Mouse (Mus musculus) kidney, postnatal 14 days (tissue): ENCODE results near the gene Eme2.
A peak's percentile ranks its signal among the peaks of the same experiment; 100 is the strongest.
"Not testable (repeated sequence)": the region's sequence is repeated elsewhere in the genome, so short reads cannot be mapped to it uniquely, and the experiment has no call there.

Source experiments
- DNase-seq: peaks from one replicate; pipeline ENCODE4 v3.0.0; 2022; ENCODE audit warnings: mixed read lengths

Gene Eme2

DNA sequence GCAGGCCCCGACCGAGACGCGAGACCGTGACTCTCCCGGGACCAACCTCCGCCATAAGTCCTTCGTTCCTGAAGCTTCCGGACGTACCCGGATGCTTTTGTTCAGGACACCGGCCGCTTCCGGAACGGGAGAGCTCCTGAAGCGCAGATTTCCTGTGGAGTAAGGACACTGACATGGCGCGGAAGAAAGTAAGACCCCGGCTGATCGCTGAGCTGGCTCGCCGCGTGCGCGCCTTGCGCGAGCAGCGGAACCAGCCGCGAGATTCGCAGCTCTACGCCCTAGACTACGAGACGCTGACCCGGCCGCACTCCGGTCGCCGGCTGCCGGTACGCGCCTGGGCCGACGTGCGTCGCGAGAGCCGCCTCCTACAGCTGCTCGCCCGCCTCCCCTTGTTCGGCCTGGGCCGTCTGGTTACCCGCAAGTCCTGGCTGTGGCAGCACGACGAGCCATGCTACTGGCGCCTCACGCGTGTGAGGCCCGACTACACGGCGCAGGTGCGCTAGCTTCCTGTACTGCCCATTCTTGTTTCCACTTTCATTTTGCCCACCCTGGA, at the start of gene Eme2, which contains the start of gene Mrps34:
TSS of gene Eme2 (minus strand) at position 93 of the 553 bp plus-strand sequence.
TSS of gene Mrps34 (plus strand) at position 122 of the 553 bp plus-strand sequence.
- peak; percentile 89 for DNase-seq

DNA sequence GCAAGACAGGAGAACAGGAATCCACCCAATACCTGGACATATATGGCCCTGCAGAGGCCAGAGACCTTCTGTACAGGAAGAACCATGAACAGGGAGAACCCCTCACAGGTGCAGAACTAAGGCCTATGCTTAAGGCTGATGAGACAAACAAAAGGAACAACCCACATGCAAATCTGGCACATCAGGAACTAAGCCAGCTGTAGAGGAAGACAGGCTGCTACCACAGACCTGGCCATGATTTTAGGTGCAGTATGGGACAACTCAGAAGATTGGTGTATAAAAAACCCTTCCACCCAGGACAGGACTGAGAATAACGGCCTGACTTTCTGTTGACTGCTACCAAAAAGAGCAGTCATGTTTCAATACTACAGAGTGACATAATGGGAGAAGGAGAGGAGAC, 48.7 kb upstream of the Eme2 start:
- not testable (repeated sequence) for DNase-seq

DNA sequence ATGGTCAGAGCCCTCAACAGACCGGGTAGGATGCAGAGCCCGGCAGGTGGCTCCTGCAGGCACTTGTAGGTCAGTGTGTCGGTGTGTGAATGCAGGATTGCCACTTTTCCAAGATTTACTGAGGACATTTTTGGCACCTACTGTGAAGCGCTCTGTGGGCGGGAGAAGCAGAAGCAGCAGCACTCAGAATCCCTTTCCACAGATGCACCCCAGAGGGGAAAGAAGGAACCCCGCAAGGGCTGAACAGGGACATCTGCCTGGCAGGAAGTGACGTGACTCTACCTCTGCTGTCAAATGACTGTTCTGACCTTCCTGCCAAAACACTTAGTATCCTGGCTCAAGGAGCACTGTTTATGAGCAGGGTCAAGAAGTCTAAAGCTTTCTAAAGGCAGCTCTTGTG, 48.1 kb upstream of the Eme2 start:
- DNase-seq = no peak

DNA sequence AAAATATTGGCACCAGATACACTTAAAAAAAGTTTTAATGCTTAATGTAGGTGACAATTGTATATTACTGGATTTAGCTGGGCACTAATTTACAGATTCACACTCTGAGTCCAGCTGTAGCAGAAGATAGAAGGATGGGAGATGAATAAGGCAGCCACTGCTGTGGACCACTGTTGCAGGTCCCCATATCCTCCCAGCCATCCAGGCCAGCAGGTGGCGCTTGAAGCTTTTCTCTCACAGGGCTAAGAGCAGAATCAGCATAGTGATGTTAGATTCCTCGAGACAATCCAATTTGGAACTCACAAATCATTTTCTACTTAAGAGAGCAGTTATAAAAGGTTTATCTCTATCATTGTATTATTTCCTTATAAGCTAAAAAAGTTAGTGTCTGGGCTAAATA, 47.6 kb upstream of the Eme2 start:
- peak; percentile 73 for DNase-seq

DNA sequence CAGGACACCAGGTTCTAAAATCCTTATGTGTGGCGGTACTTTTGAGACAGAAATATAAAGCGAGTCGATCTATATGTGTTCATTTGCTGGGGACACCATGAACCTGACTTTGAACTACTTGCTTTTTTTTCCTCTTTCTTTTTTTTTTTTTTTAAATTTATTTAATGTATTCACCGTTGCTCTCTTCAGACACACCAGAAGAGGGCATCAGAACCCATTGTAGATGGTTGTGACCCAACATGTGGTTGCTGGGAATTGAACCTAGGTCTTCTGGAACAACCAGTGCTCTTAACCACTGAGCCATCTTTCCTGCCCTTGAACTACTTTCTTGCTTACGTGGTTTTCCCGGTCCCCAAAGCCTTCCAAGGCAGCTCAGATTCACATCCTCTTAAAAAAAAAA, 42.4 kb upstream of the Eme2 start:
- no peak for DNase-seq

DNA sequence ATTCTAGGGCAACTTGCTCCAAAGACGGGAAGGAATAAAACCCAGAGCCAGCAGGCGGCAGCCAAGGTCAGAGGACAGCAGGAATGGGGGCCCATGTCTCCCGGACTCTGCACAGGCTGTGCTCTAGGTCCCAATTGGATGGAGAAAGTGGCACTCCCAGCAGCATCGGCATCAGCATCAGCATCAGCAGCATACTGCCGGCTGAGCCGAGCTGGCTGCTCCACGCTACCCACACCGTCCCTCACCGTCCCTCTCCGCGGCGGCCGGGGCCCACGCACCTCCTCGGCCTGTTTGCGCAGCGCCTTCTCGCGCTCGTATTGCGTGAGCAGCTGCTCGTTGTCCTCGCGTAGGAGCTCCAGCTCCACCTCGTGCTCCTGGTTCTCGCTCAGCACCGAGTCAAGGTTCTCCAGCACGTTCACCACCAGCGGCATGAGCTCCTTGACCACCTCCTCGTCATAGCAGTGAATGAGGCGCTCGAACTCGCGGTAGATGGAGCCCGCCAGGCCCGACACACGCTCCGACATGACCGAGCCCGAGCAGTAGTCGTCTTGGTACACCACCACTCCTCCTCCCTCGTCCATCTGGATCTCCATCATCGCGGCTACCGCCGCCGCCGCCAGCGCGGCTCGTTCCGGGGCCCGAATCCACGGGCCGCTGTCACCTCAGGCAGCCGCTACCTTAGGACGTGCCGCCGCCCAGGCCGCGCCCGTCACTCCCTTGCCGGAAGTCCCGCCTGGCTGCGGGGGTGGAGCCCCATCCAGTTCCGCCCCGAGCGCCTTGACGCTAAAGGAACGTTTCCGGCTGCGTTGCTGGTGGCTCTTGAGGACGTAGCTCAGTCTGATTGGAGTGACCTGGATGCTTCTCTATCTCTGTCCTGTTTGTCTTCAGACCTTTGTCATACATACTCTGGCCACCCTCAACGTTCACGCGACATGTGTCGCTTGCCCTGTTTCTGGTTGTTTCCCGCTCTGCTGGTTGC, 41.7 kb upstream of the Eme2 start, which contains the start of gene Mapk8ip3:
TSS of gene Mapk8ip3 (minus strand) at position 719 of the 979 bp plus-strand sequence.
- DNase-seq = peak; percentile 96

DNA sequence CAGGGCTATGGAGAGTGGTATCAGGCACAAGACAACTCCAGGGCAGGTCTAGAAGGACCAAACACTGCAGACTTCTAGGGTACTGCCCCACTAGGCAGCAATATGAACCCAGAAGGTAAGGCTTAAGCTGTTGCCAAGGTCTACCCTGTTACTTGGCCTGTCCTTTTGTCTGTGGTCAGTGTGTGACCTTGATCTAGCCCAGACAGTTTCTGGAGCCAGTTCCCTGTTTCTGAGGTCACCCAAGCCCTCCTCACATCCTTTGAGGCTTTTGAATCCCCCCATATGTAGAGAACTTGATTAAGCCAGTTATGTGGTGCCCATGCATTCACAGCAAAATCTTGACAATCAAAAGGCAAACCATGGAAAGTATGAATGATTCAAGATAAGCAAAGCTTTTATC, 40.8 kb upstream of the Eme2 start:
- DNase-seq = no peak

DNA sequence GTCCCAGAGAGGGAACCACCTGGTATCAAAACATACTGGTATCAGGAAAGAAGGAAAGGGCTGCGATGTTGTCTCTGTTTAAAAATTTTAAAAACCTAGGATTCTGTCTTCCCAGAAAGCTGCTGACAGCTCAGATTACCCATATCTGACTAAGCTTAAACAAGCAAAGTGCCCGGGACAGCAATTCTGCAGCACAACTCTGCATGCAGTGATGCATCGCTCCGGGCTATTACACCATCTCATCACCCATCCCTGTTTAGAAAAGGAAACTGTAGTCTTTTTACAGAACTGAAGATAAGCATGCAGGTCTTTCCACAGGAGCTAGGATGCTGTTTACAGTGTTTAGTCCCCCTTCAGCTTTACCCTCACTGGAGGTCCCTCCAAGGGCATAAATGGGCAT, 40.0 kb upstream of the Eme2 start:
- no peak for DNase-seq

DNA sequence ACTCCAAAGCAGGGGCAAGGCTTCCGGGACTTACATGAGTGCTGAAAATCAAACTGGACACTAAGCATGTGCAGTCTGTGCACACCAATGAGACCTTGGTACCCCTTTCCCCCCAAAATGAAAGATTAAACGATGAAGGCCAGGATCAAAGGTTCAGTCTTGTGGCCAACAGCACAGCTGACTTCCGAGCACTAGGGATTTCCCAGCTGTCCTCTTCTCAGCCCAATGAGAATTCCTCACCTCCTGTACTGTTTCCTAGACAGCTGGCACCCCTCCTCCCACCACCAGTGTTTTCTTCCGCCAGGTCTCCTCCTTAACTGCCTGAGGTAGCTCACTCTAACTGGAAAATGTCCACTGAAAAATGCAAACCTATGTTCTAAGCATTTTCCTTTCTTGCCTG, 38.3 kb upstream of the Eme2 start:
- no peak for DNase-seq

DNA sequence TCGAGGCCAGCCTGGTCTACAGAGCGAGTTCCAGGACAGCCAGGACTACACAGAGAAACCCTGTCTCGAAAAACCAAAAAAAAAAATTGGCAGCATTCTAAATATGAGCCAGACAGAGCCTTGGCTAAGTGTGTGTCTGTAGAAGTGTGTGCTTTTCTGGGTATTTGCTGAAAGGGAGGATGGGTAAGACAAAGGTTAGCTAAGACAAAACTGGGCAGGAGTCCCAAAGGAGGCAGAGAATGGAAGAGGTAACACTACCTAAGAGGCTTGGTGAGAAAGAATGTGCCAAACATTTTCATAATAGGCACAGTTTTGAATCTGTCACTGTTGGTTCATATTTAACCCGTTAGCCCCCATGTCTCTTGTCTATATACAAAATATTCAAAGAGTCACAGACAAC, 37.5 kb upstream of the Eme2 start:
- no peak for DNase-seq

DNA sequence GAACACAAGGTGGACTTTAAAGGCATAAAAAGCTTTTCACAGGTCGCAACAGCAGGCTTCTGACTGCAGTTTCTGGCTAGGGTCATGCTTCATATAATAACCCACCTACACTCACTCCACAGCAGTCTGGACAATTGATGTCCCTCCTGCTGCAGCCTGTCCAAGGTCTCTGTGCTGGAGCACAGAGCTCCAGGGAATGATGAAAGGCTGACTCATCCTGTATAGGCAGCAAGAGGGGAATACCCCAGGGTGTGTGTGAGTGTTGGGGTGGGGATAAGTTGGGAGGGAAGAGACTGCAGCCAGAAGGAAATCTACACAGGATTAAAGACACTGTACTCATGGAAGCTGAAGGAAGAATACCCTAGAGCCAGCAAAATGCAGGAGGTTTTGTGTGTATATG, 34.6 kb upstream of the Eme2 start:
- no peak for DNase-seq

DNA sequence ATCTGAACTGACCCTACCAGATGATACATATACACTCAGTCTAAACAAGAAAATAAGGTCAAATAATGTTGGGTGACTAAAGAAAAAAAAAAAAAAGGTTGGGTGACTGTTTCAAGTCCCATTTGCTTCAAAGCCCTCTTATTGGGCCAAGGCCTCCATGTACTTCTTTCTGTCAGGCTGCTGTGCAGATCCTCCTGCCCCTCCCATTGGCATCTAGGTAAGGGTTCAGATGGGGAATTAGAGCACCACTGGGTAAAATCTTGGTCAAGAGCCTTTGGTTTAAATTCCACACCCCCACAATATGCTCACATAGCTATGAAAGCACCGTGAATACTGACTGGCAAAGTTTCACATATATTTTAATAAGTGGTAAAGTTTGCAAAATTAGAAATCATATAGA, 28.4 kb upstream of the Eme2 start:
- DNase-seq = no peak

DNA sequence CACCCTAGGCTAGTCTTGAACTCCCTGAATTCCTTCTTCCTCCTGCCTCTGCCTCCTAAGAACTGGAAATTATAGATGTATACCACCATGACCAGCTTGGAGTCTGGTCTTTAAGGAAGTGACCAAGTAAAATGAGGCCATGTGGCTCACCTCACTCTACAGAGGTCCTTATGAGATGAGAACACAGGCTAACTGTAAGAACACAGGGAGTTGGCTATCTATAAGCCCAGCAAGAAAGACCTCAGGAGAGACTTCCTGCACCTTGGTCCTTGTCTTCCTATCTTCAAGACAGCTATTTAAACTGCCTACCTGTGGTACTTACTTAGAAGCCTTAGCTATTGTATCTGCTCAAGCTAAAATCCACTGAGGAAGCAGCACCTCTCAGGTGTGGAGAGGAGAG, 19.1 kb upstream of the Eme2 start:
- no peak for DNase-seq

DNA sequence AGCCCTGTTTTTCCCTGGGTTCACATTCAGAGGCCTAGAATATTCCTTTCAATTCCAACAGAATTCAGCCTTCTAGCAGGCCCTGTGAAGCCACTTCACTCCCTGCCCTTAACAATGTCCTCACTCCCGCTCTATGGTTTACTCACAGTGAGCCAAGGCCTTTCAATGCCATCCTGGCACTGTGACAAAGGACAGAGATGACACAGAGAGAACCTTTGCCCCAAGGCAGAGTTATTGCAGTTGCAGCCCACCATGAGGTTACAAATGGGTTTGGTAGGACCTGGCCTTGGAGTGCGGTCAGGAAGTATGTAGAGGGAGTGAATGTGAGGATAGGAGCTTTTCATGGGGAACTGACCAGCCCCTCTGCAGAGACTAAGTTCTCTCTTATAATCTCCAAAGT, 12.7 kb upstream of the Eme2 start:
- no peak for DNase-seq

DNA sequence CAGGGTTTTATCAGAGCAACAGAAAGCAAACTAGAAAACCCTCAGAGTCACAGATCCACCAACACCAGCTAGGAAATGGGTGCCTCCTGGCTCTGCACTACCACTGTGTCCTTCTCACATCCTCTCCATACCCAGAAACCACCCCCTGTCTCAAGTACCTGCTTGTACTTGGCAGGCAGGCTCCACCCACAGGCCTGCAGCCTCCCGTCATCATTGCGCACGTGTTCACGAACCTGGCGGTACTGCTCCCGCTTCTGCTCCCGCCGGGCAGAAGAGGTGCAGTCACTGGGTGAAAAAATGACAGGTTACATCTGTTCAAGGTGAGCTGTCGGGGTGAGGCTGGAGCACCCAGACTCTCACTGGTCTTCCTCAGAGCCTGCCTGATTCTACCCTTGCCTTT, 8.9 kb upstream of the Eme2 start:
- no peak for DNase-seq

DNA sequence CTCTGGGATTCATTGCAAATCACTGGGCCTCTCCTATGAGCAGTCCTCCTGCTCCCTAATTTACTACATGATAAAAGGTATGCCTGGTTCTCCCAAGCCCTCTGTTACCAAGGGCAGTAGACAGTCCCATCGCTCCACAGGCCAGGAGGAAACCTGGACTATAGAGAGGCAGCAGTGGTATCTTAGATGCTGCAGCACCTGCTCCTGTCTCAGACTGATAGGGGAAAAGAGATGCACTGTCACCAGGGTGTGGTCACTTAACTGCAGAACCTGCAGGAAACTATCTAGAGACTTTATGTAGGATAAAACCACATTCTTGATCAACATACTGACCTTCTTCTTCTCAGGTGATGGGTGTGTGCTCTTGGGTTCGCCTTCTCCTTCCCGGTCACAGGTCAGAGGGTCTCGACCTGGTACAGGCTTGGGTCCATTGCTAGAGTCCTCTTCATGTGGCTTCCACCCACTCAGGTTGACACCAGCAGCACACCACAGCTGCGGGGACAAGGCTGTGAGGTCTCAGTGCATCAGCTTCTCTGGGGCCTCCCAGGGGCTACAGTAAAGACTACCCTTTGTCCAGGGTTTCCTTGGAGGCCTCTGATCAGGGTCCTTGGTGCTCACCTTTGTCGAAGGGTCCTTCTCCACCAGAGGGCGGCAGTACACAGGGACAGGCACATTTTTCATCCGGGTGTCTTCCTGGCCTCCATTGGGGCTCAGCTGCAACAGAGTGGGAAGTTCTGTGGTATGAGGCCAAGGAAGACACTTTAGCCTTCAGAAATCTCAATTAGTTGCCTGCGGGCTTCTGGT, 8.0 kb upstream of the Eme2 start:
- no peak for DNase-seq

DNA sequence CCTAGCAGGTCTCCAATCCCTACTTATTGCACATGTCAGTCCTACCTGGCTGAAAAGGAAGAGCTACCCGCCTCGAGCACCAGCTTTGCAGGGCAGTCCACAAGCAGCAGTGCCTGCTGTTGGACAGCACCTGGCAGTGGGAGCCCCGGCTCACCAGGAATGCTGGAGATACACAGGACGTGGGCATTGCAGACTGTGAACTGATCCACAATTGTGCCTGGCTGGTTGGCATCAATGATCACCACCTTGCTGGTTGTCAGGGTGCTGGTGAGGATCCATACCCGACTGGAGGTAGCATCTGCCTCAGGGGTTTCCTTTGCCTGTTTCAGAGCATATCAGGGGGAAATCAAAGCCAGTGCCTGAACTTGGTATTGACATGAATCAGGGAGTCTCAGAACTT, 7.2 kb upstream of the Eme2 start:
- no peak for DNase-seq

DNA sequence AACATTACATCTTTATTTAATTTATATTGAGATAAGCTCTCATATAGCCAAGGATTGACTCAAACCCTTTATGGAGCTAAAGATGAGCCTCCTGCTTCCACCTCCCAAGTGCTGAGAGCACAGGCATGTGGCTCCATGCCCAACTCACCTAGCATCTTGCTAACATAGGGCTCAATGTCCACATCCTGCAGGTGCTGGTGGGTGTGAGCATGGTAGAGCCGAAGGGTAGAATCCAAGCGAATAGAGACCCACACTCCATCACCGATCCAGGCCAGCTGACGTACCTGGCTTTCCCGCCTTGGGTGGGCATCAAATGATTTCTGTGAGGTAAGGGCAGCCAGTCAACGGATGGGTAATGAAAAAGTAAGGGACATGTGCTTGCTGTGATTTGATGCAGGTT, 5.1 kb upstream of the Eme2 start:
- no peak for DNase-seq

DNA sequence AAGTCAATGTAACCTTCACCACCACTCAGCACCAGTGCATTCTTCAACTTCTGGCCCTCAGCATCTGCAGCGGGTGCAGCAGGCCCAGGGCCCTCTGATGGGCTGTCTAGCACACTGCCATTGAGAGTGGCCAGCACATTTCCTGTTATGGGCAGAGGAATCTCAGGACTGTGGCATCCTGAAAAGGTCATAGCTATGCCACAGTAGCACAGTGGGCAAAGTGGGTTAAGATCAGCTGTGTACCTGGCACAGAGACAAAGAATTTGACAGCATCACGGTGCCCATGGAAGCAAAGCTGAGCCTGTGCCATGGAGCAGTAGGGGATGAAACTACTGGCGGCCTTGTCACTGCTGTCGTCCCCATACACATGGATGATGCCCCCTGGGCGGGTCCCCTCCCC, 4.3 kb upstream of the Eme2 start:
- DNase-seq = no peak

DNA sequence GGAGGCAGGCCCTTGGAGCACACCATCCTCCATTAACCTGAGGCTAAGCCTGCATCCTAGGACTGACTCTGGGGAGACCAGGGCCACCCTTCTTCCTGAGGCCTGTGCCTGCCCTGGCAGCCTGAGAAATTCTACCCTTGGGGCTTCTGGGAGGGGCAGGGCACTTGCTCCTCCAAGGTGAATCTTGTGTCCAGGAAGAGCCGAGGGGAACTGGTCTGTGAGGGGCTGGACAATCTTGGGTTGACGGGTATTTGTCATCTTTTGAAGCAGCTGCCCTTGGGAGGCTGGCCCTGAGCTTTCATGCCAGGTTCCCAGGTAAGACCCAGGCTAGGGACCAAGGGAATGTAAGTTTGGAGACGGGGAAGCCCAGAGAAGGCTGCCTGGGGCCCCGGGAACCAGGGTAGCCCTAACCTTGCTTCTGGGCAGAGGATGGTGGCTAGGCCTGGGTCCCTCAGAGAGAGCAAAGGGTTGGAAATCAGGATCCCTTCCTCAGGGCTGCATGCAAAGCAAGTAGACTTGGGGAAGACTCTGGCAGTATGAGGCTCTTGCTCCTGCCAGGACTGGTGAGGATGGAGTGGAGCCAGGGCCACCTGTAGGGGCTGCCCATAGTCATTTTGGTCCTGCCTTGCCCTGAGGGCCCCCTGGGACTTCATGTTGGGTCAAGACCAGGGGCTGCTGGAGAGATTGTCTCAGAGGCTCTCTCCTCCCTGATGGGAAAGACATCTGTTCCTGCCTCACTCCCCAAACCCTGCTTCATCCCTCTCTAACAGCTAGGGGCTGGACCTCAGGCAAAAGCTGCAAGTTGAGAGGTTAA, 3.4 kb upstream of the Eme2 start:
- DNase-seq = no peak

DNA sequence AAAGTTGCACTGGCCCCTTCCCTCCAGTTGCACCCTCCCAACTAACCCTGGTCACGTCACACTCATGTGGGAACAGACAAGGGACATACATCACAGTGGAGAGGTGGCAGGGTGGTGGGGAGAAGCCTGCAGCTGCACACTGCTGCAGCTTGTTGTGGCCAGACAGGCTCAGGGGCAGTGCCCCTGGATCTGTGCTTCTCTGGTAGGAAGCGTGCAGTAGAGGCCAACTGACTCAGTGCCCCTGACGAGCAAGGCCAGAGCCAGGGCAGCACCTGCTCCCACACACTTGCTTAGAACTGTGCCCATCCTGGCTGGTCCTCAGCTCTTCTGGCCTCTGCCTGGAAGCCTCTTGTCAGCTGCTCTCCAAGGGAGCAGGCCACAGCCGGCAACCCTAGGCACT, 2.7 kb upstream of the Eme2 start:
- DNase-seq = no peak

DNA sequence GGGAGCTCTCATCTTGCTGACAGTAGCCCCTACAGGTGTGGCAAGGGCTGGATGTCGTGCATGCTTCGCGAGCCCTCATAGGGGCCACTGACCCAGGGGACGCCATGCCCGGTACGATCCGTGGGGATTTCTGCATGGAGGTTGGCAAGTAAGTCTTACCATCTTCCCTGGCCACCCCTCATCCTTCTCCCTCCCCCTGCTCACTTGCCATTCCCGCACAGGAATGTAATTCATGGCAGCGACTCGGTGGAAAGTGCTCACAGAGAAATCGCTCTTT, 2.0 kb upstream of the Eme2 start:
- no peak for DNase-seq
